In the genomic region with DNA sequence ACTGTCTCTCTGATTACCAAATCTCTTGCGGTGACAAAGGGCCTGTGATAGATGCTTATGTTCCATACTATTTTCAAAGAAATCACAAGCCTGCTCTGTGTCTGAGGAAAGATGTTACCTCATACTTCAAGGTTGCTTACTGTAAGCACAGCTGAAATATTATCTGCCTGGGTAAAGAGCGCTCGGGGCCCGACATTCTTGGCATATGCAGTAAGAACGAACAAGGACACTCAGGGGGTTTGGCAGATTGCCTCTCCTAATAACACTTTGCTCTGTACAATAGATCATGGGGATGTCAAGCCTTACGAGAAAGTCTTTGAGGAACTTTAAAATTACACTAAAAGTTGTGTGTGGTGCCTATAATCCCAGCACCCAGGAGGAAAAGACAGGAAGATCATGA, we compare ENCODE assay signal across 19 mouse cellular contexts. TPM values are rescaled to one million over a fixed set of nuclear protein-coding genes. Genes with fewer than 3 reads are reported as not detected.
A peak's percentile ranks its signal among the peaks of the same experiment; 100 is the strongest.
DNase-seq lines count a peak whose midpoint lies in the region; ATAC-seq and TF ChIP-seq lines count a peak whose summit lies in the region.
"Had no signal": no experiment of that assay in that cellular context is flagged by ENCODE, and none has a peak within 500 bp of the region (broad histone marks: within the 10 kb centered on the region; RNA-seq: fewer than 3 reads in every experiment).

No protein-coding gene starts in this region.

- DNase-seq in adrenal gland, adult (ENCODE audit: inconsistent age in 2 of 2, low spot score in 1 of 2) = peak; percentile 78 to 85
- DNase-seq in adrenal gland, postnatal 4 days (ENCODE audit: low spot score in 2 of 2) = no peak
- DNase-seq in ovary, postnatal 36 days (ENCODE audit: low spot score) = peak; percentile 32
- no peak for DNase-seq in ovary, postnatal 10 days (ENCODE audit: low spot score)
- peak; percentile 12 for DNase-seq in lung, adult 2 months
- peak; percentile 62 for DNase-seq in lung, postnatal 36 days
- no peak for DNase-seq in cerebellum, adult 11-12 months
- DNase-seq in forebrain, postnatal 0 days = no peak
- DNase-seq: kidney, postnatal 10 days; liver, embryonic 13.5 days; right cerebral cortex, postnatal 25 days; thymus, postnatal 25 days had no signal

- TF ChIP-seq POLR2A in lung, adult 2 months (IDR thresholded peaks at IDR 0.05; ENCODE audit: borderline replicate concordance, extremely low read depth, low read depth, low read length) = no peak

- no peaks in the 10 kb centered on the region for H3K9me3 ChIP-seq in forebrain, postnatal 0 days (ENCODE audit: low read length)
- H3K9me3 ChIP-seq: hindbrain, embryonic 12.5 days; limb, embryonic 12.5 days; liver, embryonic 13.5 days; megakaryocyte, embryonic 14.5 days had no signal

- no peak for TF ChIP-seq CTCF in lung, adult 2 months (IDR thresholded peaks at IDR 0.05; ENCODE audit: insufficient read depth, low read length)
- no peak for TF ChIP-seq CTCF in forebrain, postnatal 0 days (IDR thresholded peaks at IDR 0.05; ENCODE audit: low read depth)

- 0 out of 2 replicates have a peak, but pooled peaks cover 2% of the 10 kb centered on the region for H3K36me3 ChIP-seq in forebrain, postnatal 0 days (ENCODE audit: insufficient read depth)
- H3K36me3 ChIP-seq: hindbrain, embryonic 12.5 days had no signal

- no peak overlapping the region for H3K27ac ChIP-seq in forebrain, postnatal 0 days (ENCODE audit: low read depth, low read length)
- H3K27ac ChIP-seq: hindbrain, embryonic 12.5 days; limb, embryonic 12.5 days; liver, embryonic 13.5 days had no signal

- H3K4me3 ChIP-seq in lung, adult 2 months (replicated peaks; ENCODE audit: extremely low read depth, low read depth, low read length) = no peak overlapping the region
- no peak overlapping the region for H3K4me3 ChIP-seq in forebrain, postnatal 0 days (ENCODE audit: low read depth, low read length)
- H3K4me3 ChIP-seq: hindbrain, embryonic 12.5 days; limb, embryonic 12.5 days; liver, embryonic 13.5 days; megakaryocyte, embryonic 14.5 days had no signal

- no peaks in the 10 kb centered on the region for H3K27me3 ChIP-seq in forebrain, postnatal 0 days (ENCODE audit: insufficient read depth, low read length)
- H3K27me3 ChIP-seq: hindbrain, embryonic 12.5 days; liver, embryonic 13.5 days; megakaryocyte, embryonic 14.5 days had no signal

- no peak overlapping the region for H3K4me2 ChIP-seq in forebrain, postnatal 0 days (ENCODE audit: low read depth)
- H3K4me2 ChIP-seq: hindbrain, embryonic 12.5 days; limb, embryonic 12.5 days; liver, embryonic 13.5 days had no signal

- H3K4me1 ChIP-seq in lung, adult 2 months (ENCODE audit: control insufficient read depth, insufficient read depth, low read length) = no peaks in the 10 kb centered on the region
- H3K4me1 ChIP-seq in forebrain, postnatal 0 days (ENCODE audit: insufficient read depth) = no peaks in the 10 kb centered on the region
- H3K4me1 ChIP-seq: hindbrain, embryonic 12.5 days; limb, embryonic 12.5 days; megakaryocyte, embryonic 14.5 days had no signal

- 53% methylated on average over 6 of the region's 6 CpGs for WGBS in lung, adult 2 months
- WGBS in forebrain, postnatal 0 days = 65% methylated on average over 6 of the region's 6 CpGs

- no peak for ATAC-seq in forebrain, postnatal 0 days
- ATAC-seq: forebrain, embryonic 14.5 days; midbrain, embryonic 16.5 days had no signal

- no peak overlapping the region for H3K9ac ChIP-seq in forebrain, postnatal 0 days
- H3K9ac ChIP-seq: hindbrain, embryonic 12.5 days; limb, embryonic 12.5 days; liver, embryonic 13.5 days had no signal

RNA-seq across cellular contexts. Expression of a gene that starts 3.9 kb away (rescaled TPM):
- total RNA-seq in adrenal gland, postnatal 4 days (2021) = 100 to 1,000 TPM; 489 to 570 TPM
- 13.9 and 30.9 TPM in 2 replicates for polyA plus RNA-seq in lung, adult 2 months (2012; rRNA removed)
- 182 and 203 TPM in 2 replicates for total RNA-seq in forebrain, postnatal 0 days (2014; rRNA removed)
- 263 and 323 TPM in 2 replicates for polyA plus RNA-seq in forebrain, postnatal 0 days (2015; fragmentation: Nextera tagmentation; extraction: Ambion mirVana)

RNA-seq across cellular contexts. Expression of a gene that starts 21.2 kb away (rescaled TPM):
- 100 to 1,000 TPM; 287 to 301 TPM for total RNA-seq in adrenal gland, postnatal 4 days (2021)
- polyA plus RNA-seq in lung, adult 2 months (2012; rRNA removed) = 37.3 and 54.9 TPM in 2 replicates
- total RNA-seq in forebrain, postnatal 0 days (2014; rRNA removed) = 219 and 271 TPM in 2 replicates
- 782 and 828 TPM in 2 replicates for polyA plus RNA-seq in forebrain, postnatal 0 days (2015; fragmentation: Nextera tagmentation; extraction: Ambion mirVana)

RNA-seq across cellular contexts. Expression of a gene that starts 33.5 kb away (rescaled TPM):
- total RNA-seq in adrenal gland, postnatal 4 days (2021) = 10 to 100 TPM; 37.1 to 39.0 TPM
- polyA plus RNA-seq in lung, adult 2 months (2012; rRNA removed) = 3.0 and 3.4 TPM in 2 replicates
- total RNA-seq in forebrain, postnatal 0 days (2014; rRNA removed) = 105 and 106 TPM in 2 replicates
- 288 and 297 TPM in 2 replicates for polyA plus RNA-seq in forebrain, postnatal 0 days (2015; fragmentation: Nextera tagmentation; extraction: Ambion mirVana)

RNA-seq across cellular contexts. Expression of a gene that starts 34.2 kb away (rescaled TPM):
- total RNA-seq in adrenal gland, postnatal 4 days (2021) = 10 to 100 TPM in 1 of 2 experiments, 1 to 10 TPM in 1; 7.6 to 42.3 TPM
- not detected in 2 replicates for polyA plus RNA-seq in lung, adult 2 months (2012; rRNA removed)
- total RNA-seq in forebrain, postnatal 0 days (2014; rRNA removed) = 3.0 and 4.4 TPM in 2 replicates
- polyA plus RNA-seq in forebrain, postnatal 0 days (2015; fragmentation: Nextera tagmentation; extraction: Ambion mirVana) = 4.6 and 4.9 TPM in 2 replicates
- total RNA-seq: MEL had no signal
- polyA plus RNA-seq: gonadal fat pad, adult 2 months had no signal

RNA-seq across cellular contexts. Expression of a gene that starts 45.1 kb away (rescaled TPM):
- 1 to 10 TPM; 6.8 to 7.7 TPM for total RNA-seq in adrenal gland, postnatal 4 days (2021)
- polyA plus RNA-seq in lung, adult 2 months (2012; rRNA removed) = 0.11 TPM in 2 replicates
- 14.2 and 14.9 TPM in 2 replicates for total RNA-seq in forebrain, postnatal 0 days (2014; rRNA removed)
- 34.6 and 41.5 TPM in 2 replicates for polyA plus RNA-seq in forebrain, postnatal 0 days (2015; fragmentation: Nextera tagmentation; extraction: Ambion mirVana)
- total RNA-seq: MEL had no signal

Comparison
In these comparisons a context has a peak if more than half of its experiments do, and no peak if none do; other contexts are left out.
1. DNase-seq: peak in adrenal gland, adult (2 of 2), ovary, postnatal 36 days (single experiment), lung, adult 2 months (single experiment) and lung, postnatal 36 days (single experiment); none in adrenal gland, postnatal 4 days (0 of 2), ovary, postnatal 10 days (single experiment), cerebellum, adult 11-12 months (single experiment) and forebrain, postnatal 0 days (single experiment).